Mouse (Mus musculus) B cell, adult (primary cell): ENCODE data around the gene Ubc. TPM values are rescaled to one million over a fixed set of nuclear protein-coding genes. Genes with fewer than 3 reads are reported as not detected.

Experiments used
- total RNA-seq: library from RNA; stranded (reverse); gene quantifications from 4 replicates; pipeline ENCODE4 v1.2.4, GENCODE M21; 2023; ENCODE audit not compliant: inconsistent age

Gene Ubc
- total RNA-seq = 1,947 to 2,109 TPM (median 1,979 TPM) in 4 replicates

DNA sequence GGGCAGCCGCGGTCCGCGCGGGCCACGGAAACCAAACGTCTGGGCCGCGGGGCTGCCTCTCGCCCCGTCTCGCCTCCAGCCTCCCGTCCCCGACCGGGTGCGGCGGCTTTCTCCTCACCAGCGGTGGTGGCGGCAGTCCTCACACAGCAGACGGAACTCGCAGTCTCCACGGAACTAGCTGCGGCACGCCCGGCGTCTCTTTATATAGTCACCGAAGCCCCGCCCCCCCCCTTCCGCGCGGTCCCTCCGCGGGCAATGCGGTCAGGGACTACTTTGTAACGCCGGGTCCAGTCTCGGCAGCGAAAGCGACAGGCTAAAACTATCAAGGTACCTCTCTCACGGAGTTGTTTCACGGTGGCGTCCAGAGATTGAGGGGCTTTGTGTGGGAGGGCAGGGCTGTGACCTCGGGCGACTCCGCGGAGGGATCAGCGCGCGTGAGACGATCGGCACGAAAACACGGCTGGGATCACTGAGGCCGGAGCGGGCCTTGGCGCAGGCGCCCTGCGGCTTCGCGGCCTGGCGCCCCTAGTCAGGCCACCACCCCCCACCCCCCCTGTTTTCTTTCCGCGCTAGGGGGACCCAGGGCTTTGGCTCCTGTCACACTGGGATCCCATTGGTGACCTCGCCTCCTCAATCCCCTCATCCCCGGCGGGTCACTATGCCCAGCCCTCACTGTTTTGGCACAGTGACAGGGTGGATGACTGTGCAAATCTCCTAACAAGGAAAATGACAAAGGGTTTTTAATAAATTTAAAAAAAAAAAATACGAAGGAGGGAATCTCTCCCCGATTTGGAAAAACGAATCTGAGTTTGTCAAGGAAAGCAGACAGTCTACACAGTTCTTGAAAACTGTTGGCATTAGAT lies at the start of gene Ubc:
Gene Ubc (minus strand): TSS at position 624 of the 863 bp plus-strand sequence.

DNA sequence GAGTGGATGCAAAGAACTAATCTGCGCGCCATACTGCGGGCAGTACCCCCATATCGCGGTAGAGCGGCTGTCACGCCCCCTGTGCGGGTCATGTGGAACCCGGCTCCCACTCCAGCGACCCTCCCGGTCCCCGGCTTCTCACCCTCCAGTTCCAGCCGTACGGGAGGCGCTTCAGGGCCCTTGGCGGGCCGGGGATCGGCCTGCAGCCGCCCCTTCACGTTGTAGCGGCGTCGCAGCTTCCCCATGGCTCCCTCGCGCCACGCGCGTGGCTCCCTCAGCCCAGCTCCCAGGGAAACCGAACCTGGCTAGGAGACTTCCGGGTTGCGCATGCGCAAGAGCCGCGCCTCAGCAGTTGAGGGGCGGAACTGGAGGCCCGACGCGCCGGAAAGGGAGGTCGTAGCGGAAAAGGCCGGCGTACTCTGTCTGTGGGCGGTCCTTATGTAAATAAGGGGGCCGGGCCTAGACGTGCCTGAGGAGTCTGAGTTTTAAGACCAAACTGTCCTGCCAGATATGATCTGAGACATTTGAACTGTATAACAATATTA lies 43.9 kb upstream of the Ubc start, which contains the start of gene Dhx37:
Gene Dhx37 (minus strand): TSS at position 329 of the 545 bp plus-strand sequence.

GRCm38 (mm10) chr5:125389131-125389578 lies 847 bp downstream of the Ubc start, which contains the start of gene Gm10382:
Gene Gm10382, plus strand, starts transcription at chr5:125389322.

DNA sequence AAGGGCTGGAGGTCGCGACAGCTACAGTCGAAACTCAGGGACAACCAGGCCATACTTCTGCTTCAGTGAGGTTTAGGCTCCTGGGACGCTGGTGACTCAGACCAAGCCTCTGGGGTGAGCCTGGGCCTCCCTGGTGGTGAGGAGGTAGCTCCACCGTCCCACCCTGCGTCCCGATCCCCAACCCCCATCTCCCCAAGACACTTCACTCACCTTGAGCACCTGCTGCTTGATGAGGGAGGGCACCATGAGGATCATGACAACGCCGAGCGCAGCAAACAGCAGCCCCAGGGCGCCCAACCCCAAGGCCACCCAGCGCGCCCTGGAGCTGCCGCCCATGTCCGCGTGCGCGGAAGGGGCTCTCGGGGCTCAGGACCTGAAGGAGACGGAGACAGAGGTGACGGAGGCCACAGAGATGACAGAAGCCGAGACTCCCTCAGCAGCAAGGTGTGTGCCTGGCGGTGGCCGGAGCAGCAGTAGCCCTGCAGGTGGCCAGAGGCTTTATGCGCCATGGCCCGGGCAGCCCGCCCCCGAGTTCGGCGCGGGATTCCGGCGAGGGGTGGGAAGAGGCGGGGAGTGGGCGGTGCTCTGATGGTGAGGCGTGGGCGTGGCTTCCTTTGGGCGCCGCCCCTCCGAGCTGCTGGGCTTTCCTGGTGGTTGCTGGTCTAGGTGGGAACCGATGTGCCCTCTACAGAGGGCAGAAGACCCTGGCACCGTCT lies 49.3 kb downstream of the Ubc start, which contains the start of gene Scarb1:
Gene Scarb1 (minus strand): TSS at position 548 of the 716 bp plus-strand sequence.

Other genes with a start within 250 kb of the Ubc start
- gene Ncor2, start 211.0 kb downstream of the Ubc start, total RNA-seq = 138 to 161 TPM (median 159 TPM) in 4 replicates
- gene Scarb1, start 49.1 kb downstream of the Ubc start, total RNA-seq = 9.7 to 13.9 TPM (median 13.7 TPM) in 4 replicates
- gene Gm10382, start 880 bp downstream of the Ubc start, total RNA-seq = 0.72 to 1.4 TPM (median 0.96 TPM) in 3 of 4 replicates, not detected in the other
- 20.7 to 32.3 TPM (median 23.4 TPM) in 4 replicates for gene Dhx37, start 43.9 kb upstream of the Ubc start, total RNA-seq
- 28.4 to 38.9 TPM (median 31.6 TPM) in 4 replicates for gene Bri3bp, start 51.4 kb upstream of the Ubc start, total RNA-seq
- gene Aacs, start 85.6 kb upstream of the Ubc start, total RNA-seq = 23.4 to 35.7 TPM (median 27.5 TPM) in 4 replicates
- 0.90 TPM in 1 of 4 replicates, not detected in the others for gene Tmem132b, start 141.6 kb upstream of the Ubc start, total RNA-seq